Mouse (Mus musculus) ES-E14 (cell line): Measurements from ENCODE around the gene Dnajc5g.

ENCODE experiments used
- CHD2 ChIP-seq: IDR thresholded peaks from 2 replicates; pipeline ENCODE4 v1.6.1; 2014; ENCODE audit warnings: mild to moderate bottlenecking, low read depth, low read length, inconsistent platforms
- HCFC1 ChIP-seq: IDR thresholded peaks from 2 replicates; pipeline ENCODE4 v1.6.1; 2012; ENCODE audit warnings: low read length, inconsistent platforms, borderline replicate concordance; ENCODE audit not compliant: insufficient read depth

GRCm38 (mm10) chr5:31126050-31126449 lies 20.0 kb downstream of the Dnajc5g start:
- TF ChIP-seq HCFC1 (no peak), CHD2 (no peak)
